Mouse (Mus musculus) mesoderm, embryonic 11.5 days (tissue): Measurements from ENCODE around the gene Hdac7.

Experiments
- DNase-seq: peaks from one replicate; pipeline ENCODE4 v3.0.0-alpha.2; 2012; ENCODE audit warnings: low read depth, low spot score

The Hdac7 gene

DNA sequence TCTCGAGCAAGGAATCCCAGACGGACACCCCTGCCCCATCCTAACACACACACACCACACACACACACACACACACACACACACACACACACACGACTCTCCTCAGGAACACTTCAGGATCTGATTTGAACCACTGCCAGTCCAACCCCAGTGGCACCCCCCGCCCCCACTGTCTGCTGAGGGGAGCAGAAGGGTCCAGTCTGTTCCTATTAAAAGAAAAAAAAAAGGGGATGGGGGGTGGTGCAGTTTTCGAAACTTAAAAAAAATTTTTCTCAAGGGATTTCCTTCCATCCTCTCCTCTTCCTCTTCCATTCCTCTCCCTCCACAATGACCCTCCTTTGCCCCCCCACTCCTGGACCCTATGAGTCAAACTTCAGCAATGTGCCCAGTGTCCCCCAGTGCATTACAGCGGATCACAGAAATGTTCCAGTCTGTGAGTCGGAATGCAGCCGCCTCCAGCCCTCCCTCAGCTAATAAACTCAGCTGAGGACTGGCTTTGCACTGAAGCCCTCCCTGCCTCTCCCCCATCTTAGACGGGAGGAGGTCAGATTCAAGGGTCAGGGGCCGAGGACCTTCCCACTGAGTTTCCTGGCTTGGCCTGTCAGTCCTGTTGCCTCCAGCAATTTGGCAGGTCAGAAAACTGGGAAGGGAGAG, 12.2 kb downstream of the Hdac7 start:
- peak; percentile 61 for DNase-seq

DNA sequence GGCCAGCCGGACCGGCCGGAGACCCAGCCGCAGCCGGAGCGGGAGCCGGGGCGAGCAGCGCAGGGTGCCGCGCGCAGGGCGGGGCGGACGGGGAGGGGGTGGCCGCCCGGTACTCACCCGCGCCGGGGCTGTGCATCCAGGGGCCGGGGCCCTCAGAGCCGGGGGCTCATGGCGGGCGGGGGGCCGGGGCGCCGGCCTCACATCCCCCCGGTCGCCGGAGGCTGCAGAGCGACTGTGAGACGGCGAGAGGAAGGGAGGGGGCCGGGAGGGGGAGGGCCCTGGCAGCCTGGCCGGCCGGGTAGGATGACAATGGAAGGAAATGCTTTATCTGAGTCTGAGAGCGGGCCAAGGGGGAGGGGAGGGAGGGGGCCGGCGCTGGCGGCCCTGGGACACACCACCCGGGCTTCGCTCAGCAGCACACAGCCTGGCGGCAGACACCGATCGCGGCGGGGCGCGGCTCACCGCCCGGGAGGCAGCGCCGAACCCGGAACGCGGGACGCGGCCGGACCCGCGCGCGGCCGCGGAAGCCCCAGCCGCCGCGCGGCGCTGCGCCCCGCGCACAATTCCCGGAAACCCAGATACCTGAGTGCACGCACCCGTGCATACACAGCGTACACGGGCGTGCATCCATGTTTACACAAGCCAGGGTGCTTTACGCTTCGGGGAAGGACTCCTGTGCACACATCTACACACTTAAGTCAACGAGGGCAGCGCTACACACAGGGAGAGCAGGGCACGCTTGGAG, 12.9 kb downstream of the Hdac7 start:
- DNase-seq, result peak; percentile 81

DNA sequence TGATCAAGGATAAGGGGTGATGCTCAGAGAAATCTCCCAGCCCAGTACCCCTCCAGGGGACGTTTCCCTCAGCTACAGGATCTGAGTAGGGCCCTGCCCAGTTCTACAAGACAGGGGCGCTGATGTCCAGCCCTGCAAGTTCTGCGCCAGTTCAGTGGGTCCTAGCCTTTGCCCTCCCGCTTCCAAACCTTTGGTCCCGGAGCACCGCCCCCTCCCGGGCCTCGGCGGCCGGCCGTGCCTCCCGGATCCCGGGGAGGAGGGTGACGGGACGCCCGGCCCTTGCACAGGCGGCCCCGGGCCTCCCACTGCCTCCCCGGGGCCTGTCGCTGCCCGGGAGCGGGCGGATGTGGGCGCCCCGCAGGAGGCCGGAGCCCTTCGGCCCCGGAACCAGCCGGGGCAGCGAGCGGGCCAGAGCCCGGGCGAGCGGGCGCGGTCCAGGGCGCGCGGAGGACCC, 13.5 kb downstream of the Hdac7 start:
- DNase-seq, result no peak

DNA sequence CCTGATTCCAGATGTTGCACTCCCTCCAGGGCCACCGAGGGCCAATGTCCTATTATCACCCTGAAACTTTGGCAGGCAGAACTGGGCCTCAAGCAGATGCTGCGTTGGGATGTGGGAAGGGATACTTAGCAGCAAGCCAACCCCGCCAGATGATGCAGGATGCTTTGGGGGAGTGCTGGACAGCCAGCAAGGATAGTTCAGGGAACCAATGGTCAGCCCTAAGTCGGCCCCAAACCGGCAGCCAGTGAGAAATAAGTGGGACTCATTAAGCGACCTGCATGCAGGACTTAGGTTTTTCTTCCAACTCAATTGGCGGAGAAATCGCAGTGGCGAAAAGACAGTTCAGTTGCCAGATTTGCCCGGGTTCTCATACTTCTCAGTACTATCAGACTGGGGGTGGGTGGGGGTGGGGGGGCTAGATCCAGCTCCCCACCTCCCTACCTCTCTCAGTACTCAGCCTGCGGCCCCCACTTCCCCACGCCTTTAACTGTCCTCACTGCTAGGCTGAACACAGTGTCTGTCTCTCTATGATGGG, 14.0 kb downstream of the Hdac7 start:
- no peak for DNase-seq

DNA sequence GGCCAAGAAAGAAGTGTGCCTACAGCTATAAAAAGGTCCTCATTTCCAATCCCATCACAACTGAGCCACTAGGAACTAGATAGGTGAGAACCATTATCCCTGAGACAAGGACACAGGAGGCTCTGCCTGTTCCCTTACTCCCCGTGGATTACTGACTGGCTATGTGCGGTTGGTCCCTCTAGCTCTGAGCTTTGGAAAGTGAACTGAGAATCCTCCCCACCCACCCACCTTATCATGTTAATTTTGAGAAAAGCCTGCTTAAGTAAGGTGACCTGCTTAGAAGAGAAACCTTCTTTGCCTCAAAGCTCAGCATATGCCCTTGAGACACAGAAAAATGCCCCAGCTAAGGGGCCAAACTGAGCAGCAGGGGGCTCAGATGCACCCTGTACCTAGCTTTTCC, 14.9 kb downstream of the Hdac7 start:
- DNase-seq, result no peak

DNA sequence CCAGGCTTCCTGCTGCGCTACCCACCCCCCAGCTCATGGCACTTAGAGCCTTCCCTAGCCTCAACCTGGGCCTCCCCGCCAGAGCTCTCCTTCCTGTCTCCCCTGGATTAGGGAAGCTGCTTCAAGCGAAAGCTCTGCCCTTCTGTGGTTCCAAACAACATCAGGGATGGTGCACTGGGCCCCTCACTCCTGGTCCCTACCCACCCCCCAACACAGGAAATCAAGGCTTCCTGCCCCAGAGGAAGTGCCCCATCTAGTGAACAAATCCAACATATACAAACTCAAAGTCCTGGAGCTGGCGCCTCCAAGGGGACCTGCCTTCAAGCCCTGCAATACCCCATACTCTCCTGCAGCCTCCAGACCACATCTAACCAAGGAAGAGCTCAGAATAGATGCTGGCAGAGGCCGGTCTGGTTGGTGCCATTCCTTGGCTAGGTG, 15.4 kb downstream of the Hdac7 start:
- DNase-seq, result no peak

DNA sequence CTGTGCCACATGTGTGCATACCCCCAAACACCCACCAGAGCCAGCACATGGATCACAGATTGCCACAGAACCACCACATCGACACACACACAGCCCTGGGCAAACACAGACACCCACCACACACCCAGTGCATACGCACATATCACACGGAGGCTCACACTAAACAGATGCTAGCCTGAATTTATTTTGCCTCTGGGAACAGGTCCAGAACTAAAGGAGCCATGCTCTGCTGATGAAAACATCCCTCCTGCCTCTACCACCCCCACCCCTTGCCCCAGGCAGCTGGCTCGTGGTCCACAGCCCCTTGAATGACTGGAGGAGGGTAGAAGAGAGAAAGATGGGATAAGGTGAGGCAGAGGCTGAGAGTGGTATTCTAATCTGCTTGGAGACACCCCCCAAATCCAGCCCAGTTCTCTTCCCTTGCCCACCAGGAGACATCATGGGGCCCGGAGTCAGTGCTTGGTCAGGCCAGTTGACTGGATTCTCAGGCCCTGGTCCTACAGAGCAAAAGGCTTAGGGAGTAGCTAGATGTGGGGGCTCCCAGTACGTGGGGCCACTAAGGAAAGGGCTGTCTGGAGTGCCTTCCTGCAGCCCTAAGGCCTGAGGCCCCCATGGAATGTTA, 16.0 kb downstream of the Hdac7 start:
- no peak for DNase-seq

DNA sequence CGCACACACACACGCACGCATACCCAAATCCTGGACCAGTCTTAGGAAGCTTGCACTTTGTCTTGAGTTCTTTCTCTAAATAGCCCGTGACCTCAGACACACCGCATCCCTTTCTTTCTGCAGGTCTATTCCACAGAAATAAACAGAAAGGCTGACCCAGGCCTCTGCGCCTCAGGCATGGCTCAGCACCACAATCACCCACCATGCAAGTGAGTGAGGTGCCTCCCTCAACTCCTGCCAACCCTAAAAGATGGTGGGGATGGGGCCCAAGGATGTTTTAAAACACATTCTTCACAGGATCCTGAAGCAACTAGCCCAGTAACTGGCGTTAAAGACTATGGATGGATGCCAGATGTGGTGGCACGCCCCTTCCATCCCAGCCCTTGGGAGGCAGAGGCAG, 16.9 kb downstream of the Hdac7 start:
- no peak for DNase-seq

DNA sequence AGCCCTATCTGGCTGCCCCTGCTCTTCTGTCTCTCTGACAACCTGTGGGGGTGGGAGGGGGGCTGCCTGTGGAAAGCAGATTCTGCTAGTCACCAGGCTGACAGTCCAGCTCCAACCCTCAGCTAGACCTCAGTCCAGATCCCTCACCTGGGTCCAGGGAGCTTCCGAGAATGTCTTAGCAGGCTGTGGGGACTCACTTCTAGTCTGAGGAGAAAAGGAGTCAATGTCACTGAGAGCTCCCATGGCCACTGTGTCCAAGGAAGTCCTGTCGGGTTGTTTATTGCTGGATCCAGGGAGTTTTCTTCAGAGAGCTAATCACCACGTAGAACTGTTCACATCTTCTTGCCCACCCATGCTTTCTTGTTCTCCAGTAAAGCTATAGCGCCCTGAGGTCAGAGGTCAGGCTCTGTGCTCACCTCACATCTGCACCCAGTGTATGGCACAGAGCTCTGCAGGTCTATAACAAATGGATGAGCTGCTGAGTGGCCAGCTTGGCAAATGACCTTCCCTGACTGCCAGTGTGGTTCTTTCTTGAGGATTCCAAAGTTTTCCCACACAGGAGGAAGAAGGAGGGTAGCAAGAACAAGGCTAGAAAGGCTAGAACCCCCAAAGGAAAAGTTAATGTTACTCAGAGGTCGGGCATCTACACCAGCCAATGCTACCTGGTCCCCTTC, 17.6 kb downstream of the Hdac7 start:
- no peak for DNase-seq

DNA sequence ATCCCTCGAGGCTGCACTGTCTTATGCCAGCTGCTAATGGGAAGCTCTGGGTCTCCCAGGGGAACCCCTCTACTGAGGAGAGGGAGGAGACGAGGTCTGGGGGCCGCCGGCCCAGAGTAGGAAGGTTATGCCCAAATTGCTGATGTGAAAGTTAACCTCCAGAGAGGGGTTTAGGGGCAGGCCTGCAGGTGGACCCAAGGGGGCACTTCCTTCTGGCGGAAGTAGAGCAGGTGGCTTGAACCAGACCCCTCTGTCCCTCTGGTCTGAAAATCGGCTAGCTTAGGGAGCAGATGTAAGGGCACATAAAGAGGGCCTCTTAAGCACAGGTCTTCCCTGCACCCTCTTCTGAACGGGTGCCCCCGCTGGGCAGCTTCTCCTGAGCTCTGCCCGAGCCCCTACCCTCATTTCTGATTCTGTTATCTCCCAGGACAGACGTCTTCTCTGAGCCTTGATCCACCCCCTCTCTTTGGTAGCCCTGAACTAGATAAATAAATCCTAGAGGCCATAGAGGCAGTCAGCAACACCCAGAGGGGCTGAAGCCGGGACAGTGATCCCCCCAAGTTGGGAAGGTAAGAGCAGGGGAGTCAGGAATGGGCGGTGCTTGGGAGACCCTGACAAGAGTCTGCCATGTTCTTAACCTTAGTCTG, 18.2 kb downstream of the Hdac7 start:
- no peak for DNase-seq

DNA sequence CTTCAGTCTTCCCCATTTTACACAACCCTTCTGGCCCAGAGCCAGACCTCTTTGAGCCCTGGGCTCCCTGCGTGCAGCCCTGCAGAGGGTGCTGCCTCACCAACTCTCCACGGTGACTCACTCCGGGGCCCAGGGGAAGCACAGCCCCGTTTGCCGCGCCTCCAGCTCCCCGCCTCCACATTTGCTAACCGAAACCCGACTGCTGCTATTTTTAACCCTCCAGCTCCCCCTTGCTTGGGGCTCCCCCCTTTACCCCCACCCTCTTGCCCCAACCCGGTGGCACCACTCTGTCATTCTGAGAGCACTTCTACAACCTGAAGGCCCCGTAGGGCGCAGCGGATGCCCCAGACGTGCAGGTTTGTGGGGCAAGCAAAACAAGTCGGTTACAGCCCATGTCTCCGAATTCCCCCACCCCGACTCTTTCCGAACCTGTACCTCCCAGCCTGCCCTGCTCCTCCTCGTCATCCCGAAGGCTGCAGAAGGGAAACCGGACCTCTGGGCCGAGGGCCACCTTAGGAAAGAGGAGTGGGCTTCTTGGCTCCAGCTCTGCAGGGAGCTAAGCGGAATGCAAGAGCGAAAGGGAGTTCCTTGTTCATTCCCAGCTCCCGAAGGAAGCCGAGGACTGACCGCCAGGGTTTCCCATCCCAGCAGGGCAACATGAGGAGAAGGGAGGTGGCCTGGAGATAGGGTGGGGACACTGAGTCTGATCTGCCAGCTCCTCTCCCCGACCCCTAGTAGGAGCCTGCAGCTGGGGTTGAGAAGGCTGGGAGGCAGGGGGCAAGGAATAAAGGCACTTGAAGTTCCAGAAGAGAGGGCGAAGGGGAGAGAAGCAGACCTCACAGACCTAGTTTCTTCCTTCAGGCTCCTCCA, 19.0 kb downstream of the Hdac7 start:
- DNase-seq, result no peak

DNA sequence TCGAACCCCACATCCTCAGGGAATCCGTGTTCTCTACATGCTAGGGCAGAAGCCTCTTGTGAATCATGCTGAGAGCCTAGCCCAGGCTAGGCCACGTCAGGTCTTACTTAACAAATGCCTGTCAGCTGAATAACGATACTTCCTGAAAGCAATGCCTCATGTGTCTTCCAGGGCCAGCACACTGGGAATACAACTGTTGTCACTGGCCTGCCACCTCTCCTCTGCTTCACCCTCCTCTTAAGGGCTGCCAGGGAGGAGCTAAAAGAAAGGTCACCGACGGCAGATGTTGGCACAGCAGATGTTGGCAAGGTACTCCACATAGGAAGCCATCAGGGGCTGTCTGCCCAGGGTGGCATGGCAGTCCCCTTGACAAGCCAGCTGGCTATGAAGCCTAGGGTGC, 20.3 kb downstream of the Hdac7 start:
- DNase-seq, result no peak

DNA sequence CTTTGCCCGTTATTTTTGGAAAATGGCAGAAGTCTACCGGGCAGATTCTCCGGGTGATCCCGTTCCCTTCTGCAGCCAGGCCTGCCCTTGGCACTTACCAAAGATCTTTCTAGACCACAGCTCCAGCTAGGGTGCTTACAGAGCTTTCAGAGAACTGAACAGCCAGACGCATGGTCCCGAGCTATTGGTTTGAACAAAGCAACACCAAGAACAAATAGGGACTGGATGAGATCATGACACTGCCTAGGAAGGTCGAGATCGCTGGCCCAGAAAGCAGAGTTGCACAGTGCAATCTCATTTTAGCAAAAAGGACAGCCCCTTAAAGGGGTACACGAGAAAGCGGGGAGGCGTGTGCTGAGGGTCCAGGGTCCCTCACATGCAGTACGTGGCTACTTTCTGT, 20.8 kb downstream of the Hdac7 start:
- no peak for DNase-seq

DNA sequence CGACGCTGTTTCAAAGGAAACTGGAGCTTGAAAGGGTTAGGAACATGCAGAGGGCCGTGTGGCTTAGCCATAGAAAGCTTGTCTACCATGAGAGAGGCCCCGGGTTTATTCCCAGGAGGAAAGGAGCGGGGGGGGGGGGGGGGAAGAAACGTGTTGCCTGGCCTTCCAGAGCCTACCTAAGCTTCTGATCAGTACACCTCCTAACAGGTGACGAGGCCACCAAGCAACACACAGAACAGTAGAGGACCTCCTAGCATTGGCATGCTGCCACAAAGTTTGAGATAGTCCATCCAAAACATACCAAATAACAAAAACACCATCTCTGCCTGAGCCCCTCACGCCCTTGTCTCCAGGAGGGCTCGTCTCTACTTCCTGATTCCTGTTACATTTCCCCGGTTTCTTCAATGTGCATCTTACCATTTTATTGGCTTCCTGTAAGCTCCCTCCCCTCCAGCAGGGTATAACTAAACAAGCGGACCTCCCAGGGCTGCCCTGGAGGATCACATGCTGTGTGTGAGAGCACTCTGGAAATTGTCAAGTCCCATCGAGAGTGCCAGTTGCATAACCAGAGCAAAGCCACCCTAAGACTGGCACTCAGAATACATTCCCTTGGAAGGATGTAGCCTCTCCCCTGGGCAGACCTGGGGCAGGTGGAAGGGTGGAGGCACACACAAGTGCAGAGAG, 21.6 kb downstream of the Hdac7 start:
- no peak for DNase-seq

DNA sequence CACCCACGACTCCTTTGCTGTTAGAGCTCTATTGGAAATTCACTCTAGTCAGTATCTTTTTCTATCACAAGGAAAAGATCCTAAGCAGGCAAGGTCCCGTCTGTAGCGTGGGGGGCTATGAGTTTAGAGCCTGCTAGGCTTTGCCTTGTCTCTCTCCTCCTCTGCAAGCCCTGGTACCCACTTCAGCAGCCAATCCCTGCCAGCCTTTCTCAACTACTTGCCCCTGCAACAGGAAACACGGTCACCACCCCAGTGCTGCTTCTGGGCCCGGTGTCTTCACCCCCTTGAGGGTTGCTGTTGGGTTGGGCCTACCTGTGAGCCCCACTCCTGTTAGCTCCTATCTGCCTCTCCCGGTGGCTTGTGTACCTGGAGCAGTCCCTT, 22.3 kb downstream of the Hdac7 start:
- no peak for DNase-seq

DNA sequence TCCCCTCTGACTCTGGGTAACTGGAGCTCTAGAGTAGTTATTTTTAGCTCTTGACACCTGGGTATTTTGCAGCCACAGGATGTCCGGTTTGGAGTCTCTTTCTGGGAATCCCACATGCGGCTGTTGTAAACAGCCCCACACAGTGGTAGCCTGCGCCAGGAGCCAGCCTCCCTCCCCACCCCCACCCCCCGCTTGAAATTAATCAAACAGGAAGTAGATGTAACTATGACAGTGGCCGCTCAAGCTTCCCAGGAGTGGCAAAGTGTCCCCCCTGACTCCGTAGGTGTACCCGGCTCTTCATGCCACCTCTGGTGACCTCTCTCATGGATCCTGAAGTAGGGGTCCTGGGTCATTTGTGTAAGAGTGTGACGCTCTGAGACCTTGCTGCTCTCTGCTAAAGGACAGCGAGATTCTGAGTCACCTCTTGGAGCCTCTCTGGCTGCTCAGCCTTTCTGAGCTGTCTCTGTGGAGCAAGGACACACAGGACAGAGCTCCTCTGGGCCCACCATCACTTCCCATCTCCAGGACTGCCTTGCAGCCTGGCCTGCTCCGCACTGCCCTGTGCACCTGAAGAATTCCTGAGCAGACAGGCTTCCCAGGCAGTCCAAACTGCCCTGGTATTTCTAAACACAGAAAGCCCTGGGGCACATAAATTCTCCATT, 22.9 kb downstream of the Hdac7 start:
- no peak for DNase-seq

DNA sequence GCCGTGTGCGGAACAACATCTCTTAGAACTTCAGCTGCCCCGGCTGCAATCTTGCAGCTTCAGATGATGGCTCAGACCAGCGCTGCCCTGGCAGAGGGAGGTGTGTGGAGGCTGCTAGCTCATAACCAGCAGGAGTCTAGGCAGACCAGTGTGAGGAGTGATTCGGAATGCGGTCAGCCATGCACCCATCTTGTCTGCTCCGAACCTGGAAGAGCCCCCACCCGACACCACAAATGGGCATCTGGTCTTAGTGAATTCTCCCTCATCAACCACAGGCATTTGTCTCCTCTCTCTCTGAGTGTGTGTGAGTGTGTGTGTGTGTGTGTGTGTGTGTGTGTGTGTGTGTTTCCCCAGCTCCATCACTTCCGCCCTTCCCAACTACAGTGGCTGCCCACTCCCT, 24.4 kb downstream of the Hdac7 start:
- no peak for DNase-seq

DNA sequence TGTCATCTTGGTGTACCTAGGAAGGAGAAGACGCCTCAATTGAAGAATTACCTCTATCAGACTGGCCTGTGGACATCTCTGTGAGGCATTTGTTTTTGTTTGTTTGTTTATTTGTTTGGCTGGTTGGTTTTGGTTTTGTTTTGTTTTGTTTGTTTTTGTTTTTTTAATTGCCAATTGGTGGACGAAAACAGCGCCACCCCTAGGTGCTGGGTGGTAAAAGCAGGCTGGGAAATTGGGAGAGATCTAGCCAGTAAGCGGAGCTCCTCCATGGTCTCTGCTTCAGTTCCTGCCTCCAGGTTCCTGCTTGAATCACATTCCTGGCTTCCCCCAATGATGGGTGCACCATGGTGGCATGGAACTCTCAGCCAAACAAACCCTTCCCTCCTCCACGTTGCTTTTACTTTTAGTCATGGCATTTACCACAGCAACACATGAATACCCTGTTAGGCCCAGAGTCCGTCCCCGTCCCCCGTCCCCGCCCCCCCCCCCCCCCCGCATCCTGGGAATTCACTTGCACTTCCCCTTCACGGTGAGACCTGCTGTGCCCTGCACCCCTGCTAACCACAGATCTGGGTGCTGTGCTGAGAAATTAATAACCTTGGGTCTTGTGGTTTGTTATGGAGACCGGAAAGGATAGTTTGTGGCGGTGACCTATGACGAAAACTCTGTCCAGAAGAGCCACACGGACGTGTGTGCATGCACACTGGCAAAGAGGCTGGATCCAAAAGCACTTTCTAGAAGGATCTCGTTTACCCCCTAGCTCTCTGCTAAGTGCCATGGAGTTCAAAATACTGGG, 27.9 kb downstream of the Hdac7 start:
- no peak for DNase-seq

DNA sequence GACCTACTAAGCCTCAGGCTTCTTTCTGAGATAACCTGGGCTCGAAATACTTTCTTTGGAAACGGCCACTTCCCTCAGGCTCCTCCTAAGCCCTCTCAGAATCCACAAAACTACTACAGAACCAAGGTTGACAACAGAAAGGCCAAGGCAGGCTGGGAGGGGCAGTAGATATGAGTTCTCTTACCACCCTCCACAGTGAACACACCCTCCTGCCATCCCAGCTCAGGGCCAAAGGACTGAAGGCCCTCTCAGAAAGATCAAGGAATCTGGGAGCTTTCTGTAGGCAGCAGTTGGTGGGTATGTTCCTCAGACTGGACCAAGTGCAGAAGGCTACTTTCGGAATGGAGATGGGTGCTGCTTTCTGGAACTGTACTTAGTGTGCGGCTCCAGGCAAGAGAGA, 29.0 kb downstream of the Hdac7 start:
- no peak for DNase-seq
